In the genomic region with DNA sequence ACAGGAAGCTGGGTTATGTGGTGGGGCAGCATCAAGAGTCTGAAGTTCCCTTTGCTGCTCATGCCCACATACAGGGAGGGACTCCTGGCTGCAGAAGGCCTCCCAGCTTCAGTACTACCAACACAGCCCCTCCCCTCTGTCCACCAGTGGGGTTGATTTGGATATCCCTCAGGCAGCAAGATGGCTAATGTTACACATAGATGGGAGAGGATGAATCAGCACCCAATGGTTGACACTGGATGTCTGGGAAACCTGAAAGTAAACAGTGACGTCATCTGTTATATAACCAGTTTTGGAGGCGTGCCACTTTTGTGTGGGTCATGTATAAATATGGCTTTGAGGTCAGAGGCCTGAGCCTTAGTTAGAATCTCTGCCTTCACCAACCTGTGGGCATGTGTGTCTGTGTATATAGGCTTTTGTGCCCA, we compare ENCODE assay signal across 11 mouse cellular contexts. TPM values are rescaled to one million over a fixed set of nuclear protein-coding genes. Genes with fewer than 3 reads are reported as not detected.
A peak's percentile ranks its signal among the peaks of the same experiment; 100 is the strongest.
DNase-seq lines count a peak whose midpoint lies in the region; ATAC-seq and TF ChIP-seq lines count a peak whose summit lies in the region.
"Had no signal": no experiment of that assay in that cellular context is flagged by ENCODE, and none has a peak within 500 bp of the region (broad histone marks: within the 10 kb centered on the region; RNA-seq: fewer than 3 reads in every experiment).

No protein-coding gene starts in this region.

- H3K9me3 ChIP-seq in hindbrain, postnatal 0 days (ENCODE audit: low read length) = no peaks in the 10 kb centered on the region
- H3K9me3 ChIP-seq: heart, embryonic 13.5 days had no signal

- H3K4me3 ChIP-seq in hindbrain, postnatal 0 days (ENCODE audit: low read length) = no peak overlapping the region
- H3K4me3 ChIP-seq: heart, embryonic 13.5 days had no signal

- TF ChIP-seq CTCF in hindbrain, postnatal 0 days (IDR thresholded peaks at IDR 0.05; ENCODE audit: low read depth) = no peak

- DNase-seq in kidney, adult 9 months = peak; percentile 42
- DNase-seq in kidney, postnatal 14 days = no peak
- DNase-seq in NIH3T3 (ENCODE audit: low read depth) = peak; percentile 80
- peak; percentile 79 for DNase-seq in heart, postnatal 4 days
- DNase-seq in natural killer cell, adult 2 months (ENCODE audit: low spot score in 2 of 2) = peak; percentile 74 to 93
- no peak for DNase-seq in gastrocnemius, adult 18-20 months (ENCODE audit: low spot score)
- DNase-seq in cerebellum, adult 18-20 months = no peak
- DNase-seq in hindbrain, postnatal 0 days (ENCODE audit: low spot score) = no peak
- DNase-seq: embryo, embryonic 11 days; kidney, adult 2 months had no signal

- 89% methylated on average over 2 of the region's 2 CpGs for WGBS in hindbrain, postnatal 0 days

- ATAC-seq in hindbrain, postnatal 0 days = no peak

- no peak overlapping the region for H3K27ac ChIP-seq in hindbrain, postnatal 0 days
- H3K27ac ChIP-seq: heart, embryonic 13.5 days had no signal

- H3K27me3 ChIP-seq in hindbrain, postnatal 0 days (ENCODE audit: insufficient read depth, low read length) = no peaks in the 10 kb centered on the region
- H3K27me3 ChIP-seq: heart, embryonic 13.5 days had no signal

- no peak overlapping the region for H3K9ac ChIP-seq in hindbrain, postnatal 0 days (replicated peaks; ENCODE audit: low read length)
- H3K9ac ChIP-seq: heart, embryonic 13.5 days had no signal

- no peaks in the 10 kb centered on the region for H3K4me1 ChIP-seq in hindbrain, postnatal 0 days (ENCODE audit: insufficient read depth, low read length)

- no peak overlapping the region for H3K4me2 ChIP-seq in hindbrain, postnatal 0 days (ENCODE audit: low read depth, low read length)
- H3K4me2 ChIP-seq: heart, embryonic 13.5 days had no signal

- no peaks in the 10 kb centered on the region for H3K36me3 ChIP-seq in hindbrain, postnatal 0 days (ENCODE audit: insufficient read depth, low read length)
- H3K36me3 ChIP-seq: heart, embryonic 13.5 days had no signal

RNA-seq across cellular contexts. Expression of a gene that starts 20.6 kb away (rescaled TPM):
- total RNA-seq in heart, postnatal 4 days (2021) = 10 to 100 TPM; 24.6 to 27.7 TPM
- total RNA-seq in gastrocnemius, adult 18-20 months (2021) = 10 to 100 TPM; 73.2 to 88.2 TPM
- total RNA-seq in hindbrain, postnatal 0 days (2014; rRNA removed) = 16.4 and 17.9 TPM in 2 replicates
- polyA plus RNA-seq in hindbrain, postnatal 0 days (2015; fragmentation: Nextera tagmentation; extraction: Ambion mirVana) = 27.2 and 28.3 TPM in 2 replicates

Comparison
In these comparisons a context has a peak if more than half of its experiments do, and no peak if none do; other contexts are left out.
1. DNase-seq: peak in kidney, adult 9 months (single experiment), NIH3T3 (single experiment), heart, postnatal 4 days (single experiment) and natural killer cell, adult 2 months (2 of 2); none in kidney, postnatal 14 days (single experiment), gastrocnemius, adult 18-20 months (single experiment), cerebellum, adult 18-20 months (0 of 2) and hindbrain, postnatal 0 days (single experiment).